ENCODE assay signal across 8 mouse cellular contexts in the genomic region with DNA sequence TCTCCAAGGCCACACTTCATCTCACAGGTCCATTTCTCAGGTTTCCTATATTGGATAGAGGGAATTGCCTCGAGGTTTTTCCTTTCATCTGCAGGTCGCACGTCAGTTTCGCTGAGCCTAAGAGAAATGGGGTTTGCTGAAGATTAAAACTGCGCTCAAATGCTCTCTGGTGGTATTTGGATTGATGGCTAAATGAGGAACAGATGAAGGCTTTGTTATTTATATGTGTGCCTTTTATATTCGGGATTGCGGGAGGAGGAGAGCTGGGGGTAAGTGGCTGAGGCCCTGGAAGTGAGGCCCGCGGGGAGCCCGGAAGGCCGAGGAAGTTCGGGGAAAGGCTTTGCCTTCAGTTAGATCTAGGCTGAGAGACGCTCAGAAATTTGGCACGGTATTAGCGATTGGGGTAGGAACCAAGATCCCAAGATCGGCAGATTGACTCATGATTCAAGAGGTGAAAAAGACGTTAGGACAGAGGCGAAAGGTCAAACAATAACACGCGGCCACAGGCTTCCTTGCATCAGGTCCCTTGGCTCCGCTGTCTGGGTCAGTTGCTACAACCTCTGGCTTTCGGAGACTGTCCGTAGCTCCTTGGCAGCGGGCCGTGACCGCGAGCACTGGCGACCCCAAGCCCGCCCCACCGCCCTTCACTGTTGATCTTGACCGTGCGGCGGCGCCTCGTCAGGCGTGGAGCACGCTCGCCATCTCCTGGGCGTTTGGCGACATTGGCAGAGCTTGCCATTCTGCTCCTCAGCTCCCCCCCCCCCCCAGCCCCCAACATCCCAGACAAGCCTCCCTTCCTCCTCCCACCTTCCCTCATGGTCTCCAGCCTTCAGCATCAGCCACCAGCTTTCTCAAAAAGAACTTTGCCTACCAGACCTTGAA. TPM values are rescaled to one million over a fixed set of nuclear protein-coding genes. Genes with fewer than 3 reads are reported as not detected.
DNase-seq lines count a peak whose midpoint lies in the region; ATAC-seq and TF ChIP-seq lines count a peak whose summit lies in the region.

No protein-coding gene starts in this region.

- no peak for ATAC-seq in embryonic facial prominence, embryonic 15.5 days (ENCODE audit: insufficient number of reproducible peaks, low FRiP score, low TSS enrichment, low read depth)
- no peak; the same call in 1 of the 2 replicates for ATAC-seq in intestine, embryonic 14.5 days (replicated peaks; ENCODE audit: low FRiP score, low TSS enrichment, low read depth)

- H3K9me3 ChIP-seq in ES-E14 (ENCODE audit: control insufficient read depth, insufficient read depth, low read depth, low read length): no peaks in the 10 kb centered on the region
- no peaks in the 10 kb centered on the region for H3K9me3 ChIP-seq in embryonic facial prominence, embryonic 15.5 days (replicated peaks)
- no peaks in the 10 kb centered on the region for H3K9me3 ChIP-seq in intestine, embryonic 14.5 days (ENCODE audit: control insufficient read depth, low read length)

- H3K36me3 ChIP-seq in ES-E14 (ENCODE audit: control insufficient read depth, insufficient read depth, low read length, poor library complexity, severe bottlenecking): no peaks in the 10 kb centered on the region
- no peaks in the 10 kb centered on the region for H3K36me3 ChIP-seq in embryonic facial prominence, embryonic 15.5 days
- no peaks in the 10 kb centered on the region for H3K36me3 ChIP-seq in intestine, embryonic 14.5 days (ENCODE audit: control insufficient read depth, insufficient read depth, low read length)

- in situ Hi-C loops in ES-E14 (cut with MboI; ENCODE audit: low sequenced_read_pairs in 2 of 2, unreplicated experiment in 2 of 2): loop anchor here (25.0 kb wide), 2 partner anchors 610 to 1110 kb away; no protein-coding TSS in a partner anchor

- intact Hi-C loops in gastrocnemius, postnatal 36 days (cut with DNase I): loop anchor here (2.0 to 5.0 kb wide), 2 partner anchors 706 to 1090 kb away; a partner anchor contains a TSS

- 5% methylated on average over 40 of the region's 40 CpGs for WGBS in embryonic facial prominence, embryonic 15.5 days
- 3% methylated on average over 40 of the region's 40 CpGs for WGBS in intestine, embryonic 14.5 days

- peak; percentile 73 for DNase-seq in gastrocnemius, postnatal 10 days
- no peak for DNase-seq in gastrocnemius, postnatal 36 days
- no peak for DNase-seq in ES-E14 (ENCODE audit: low read depth, low spot score)
- DNase-seq in intestine, embryonic 14.5 days (ENCODE audit: low spot score): peak; percentile 79
- peak; percentile 68 for DNase-seq in lung, postnatal 10 days
- peak; percentile 59 for DNase-seq in retina, postnatal 7 days (ENCODE audit: low read depth, low spot score)
- DNase-seq in layer of hippocampus, adult 11-12 months (ENCODE audit: low spot score): no peak

- H3K27ac ChIP-seq in ES-E14 (ENCODE audit: insufficient read depth, low read depth, low read length, poor library complexity, severe bottlenecking): no peak overlapping the region
- H3K27ac ChIP-seq in embryonic facial prominence, embryonic 15.5 days (replicated peaks): no peak overlapping the region
- H3K27ac ChIP-seq in intestine, embryonic 14.5 days (ENCODE audit: low read depth): no peak overlapping the region

- peaks cover 98% of the 10 kb centered on the region for H3K27me3 ChIP-seq in embryonic facial prominence, embryonic 15.5 days
- peaks cover 100% of the 10 kb centered on the region for H3K27me3 ChIP-seq in intestine, embryonic 14.5 days (replicated peaks; ENCODE audit: control insufficient read depth, insufficient read depth, low read length)

- H3K4me2 ChIP-seq in embryonic facial prominence, embryonic 15.5 days (replicated peaks): peak overlapping the region; percentile 54
- H3K4me2 ChIP-seq in intestine, embryonic 14.5 days (ENCODE audit: low read length): peak overlapping the region; percentile 47

- H3K4me1 ChIP-seq in ES-E14 (ENCODE audit: control insufficient read depth in 2 of 2, insufficient read depth in 2 of 2, low read length in 2 of 2, poor library complexity in 1 of 2): peaks cover 0 to 5% of the 10 kb centered on the region in 2 experiments; a peak in 1 of 4 replicates
- H3K4me1 ChIP-seq in embryonic facial prominence, embryonic 15.5 days: peaks cover 17% of the 10 kb centered on the region
- peaks cover 5% of the 10 kb centered on the region; the same call in 1 of the 2 replicates for H3K4me1 ChIP-seq in intestine, embryonic 14.5 days (replicated peaks; ENCODE audit: control insufficient read depth, insufficient read depth, low read length)

- H3K9ac ChIP-seq in ES-E14 (ENCODE audit: insufficient read depth, low read depth, low read length, poor library complexity, severe bottlenecking): peak overlapping the region; percentile 15; the same call in 1 of the 2 replicates
- H3K9ac ChIP-seq in embryonic facial prominence, embryonic 15.5 days: no peak overlapping the region
- no peak overlapping the region for H3K9ac ChIP-seq in intestine, embryonic 14.5 days (ENCODE audit: low read length)

- H3K4me3 ChIP-seq in ES-E14 (ENCODE audit: insufficient read depth in 1 of 2, low read depth in 1 of 2, low read length in 2 of 2, poor library complexity in 1 of 2, severe bottlenecking in 1 of 2): peak overlapping the region; percentile 44 to 55
- H3K4me3 ChIP-seq in embryonic facial prominence, embryonic 15.5 days (replicated peaks): peak overlapping the region; percentile 29
- H3K4me3 ChIP-seq in intestine, embryonic 14.5 days (ENCODE audit: low read depth, low read length): peak overlapping the region; percentile 28

TF ChIP-seq in ES-E14, 5 proteins besides CTCF, POLR2A, EP300 and RAD21:
- TF ChIP-seq ZC3H11A (IDR thresholded peaks at IDR 0.05; ENCODE audit: borderline replicate concordance, low read depth, low read length) (0 out of 2 replicates have a peak, but pooled peaks have one; percentile 31), MAFK (IDR thresholded peaks at IDR 0.05; ENCODE audit: insufficient read depth, low read depth, low read length) (no peak), HCFC1 (IDR thresholded peaks at IDR 0.05; ENCODE audit: borderline replicate concordance, insufficient read depth, low read length) (no peak)

RNA-seq across cellular contexts. Expression of a gene that starts 2.1 kb away (rescaled TPM):
- total RNA-seq in gastrocnemius, postnatal 10 days (2021): not detected
- not detected for total RNA-seq in gastrocnemius, postnatal 36 days (2021)
- not detected in 2 replicates for total RNA-seq in ES-E14 (2012; rRNA removed)
- polyA plus RNA-seq in embryonic facial prominence, embryonic 15.5 days (2015; fragmentation: Nextera tagmentation; extraction: Ambion mirVana): not detected in 2 replicates
- polyA plus RNA-seq in intestine, embryonic 14.5 days (2014; fragmentation: Nextera tagmentation; extraction: Ambion mirVana): 0.24 and 0.34 TPM in 2 replicates

RNA-seq across cellular contexts. Expression of a gene that starts 4.6 kb away (rescaled TPM):
- total RNA-seq in gastrocnemius, postnatal 10 days (2021): not detected
- not detected for total RNA-seq in gastrocnemius, postnatal 36 days (2021)
- total RNA-seq in ES-E14 (2012; rRNA removed): 0.26 and 0.98 TPM in 2 replicates
- not detected in 2 replicates for polyA plus RNA-seq in embryonic facial prominence, embryonic 15.5 days (2015; fragmentation: Nextera tagmentation; extraction: Ambion mirVana)
- polyA plus RNA-seq in intestine, embryonic 14.5 days (2014; fragmentation: Nextera tagmentation; extraction: Ambion mirVana): not detected in 2 replicates

RNA-seq across cellular contexts. Expression of a gene that starts 6.6 kb away (rescaled TPM):
- total RNA-seq in gastrocnemius, postnatal 10 days (2021): under 1 TPM; 0.23 to 0.56 TPM
- not detected for total RNA-seq in gastrocnemius, postnatal 36 days (2021)
- 0.11 and 0.18 TPM in 2 replicates for total RNA-seq in ES-E14 (2012; rRNA removed)
- not detected in 2 replicates for polyA plus RNA-seq in embryonic facial prominence, embryonic 15.5 days (2015; fragmentation: Nextera tagmentation; extraction: Ambion mirVana)
- polyA plus RNA-seq in intestine, embryonic 14.5 days (2014; fragmentation: Nextera tagmentation; extraction: Ambion mirVana): 3.6 and 4.2 TPM in 2 replicates

RNA-seq across cellular contexts. Expression of a gene that starts 13.4 kb away (rescaled TPM):
- under 1 TPM in 1 of 2 experiments, not detected in 1; 0.07 TPM for total RNA-seq in gastrocnemius, postnatal 10 days (2021)
- not detected for total RNA-seq in gastrocnemius, postnatal 36 days (2021)
- not detected in 2 replicates for total RNA-seq in ES-E14 (2012; rRNA removed)
- not detected in 2 replicates for polyA plus RNA-seq in embryonic facial prominence, embryonic 15.5 days (2015; fragmentation: Nextera tagmentation; extraction: Ambion mirVana)
- not detected in 2 replicates for polyA plus RNA-seq in intestine, embryonic 14.5 days (2014; fragmentation: Nextera tagmentation; extraction: Ambion mirVana)

RNA-seq across cellular contexts. Expression of a gene that starts 19.0 kb away (rescaled TPM):
- 1 to 10 TPM; 3.9 to 4.5 TPM for total RNA-seq in gastrocnemius, postnatal 10 days (2021)
- 1 to 10 TPM; 3.8 to 4.6 TPM for total RNA-seq in gastrocnemius, postnatal 36 days (2021)
- 0.40 TPM in 1 of 2 replicates, not detected in the other for total RNA-seq in ES-E14 (2012; rRNA removed)
- 0.57 and 0.76 TPM in 2 replicates for polyA plus RNA-seq in embryonic facial prominence, embryonic 15.5 days (2015; fragmentation: Nextera tagmentation; extraction: Ambion mirVana)
- 7.8 and 13.7 TPM in 2 replicates for polyA plus RNA-seq in intestine, embryonic 14.5 days (2014; fragmentation: Nextera tagmentation; extraction: Ambion mirVana)

Comparison
In these comparisons a context has a peak if more than half of its experiments do, and no peak if none do; other contexts are left out.
1. DNase-seq: peak in gastrocnemius, postnatal 10 days (single experiment), intestine, embryonic 14.5 days (single experiment), lung, postnatal 10 days (single experiment) and retina, postnatal 7 days (single experiment); none in gastrocnemius, postnatal 36 days (0 of 2), ES-E14 (single experiment) and layer of hippocampus, adult 11-12 months (single experiment).
2. Peak in every context shown above with its lines, with median percentiles within 50 percentile points of each other: H3K4me3 ChIP-seq.